Mouse (Mus musculus) heart, postnatal 0 days (tissue): ENCODE measurements around the gene Themis2.

ENCODE experiments used
- CTCF ChIP-seq: IDR thresholded peaks from 2 replicates; pipeline ENCODE4 v1.5.1; 2016; ENCODE audit warnings: antibody characterized with exemption, control low read depth, low read depth
- EP300 ChIP-seq: IDR thresholded peaks from 2 replicates; pipeline ENCODE4 v1.6.1; 2016; ENCODE audit warnings: antibody characterized with exemption, low read depth

- TF ChIP-seq CTCF (no peak), EP300 (no peak)
These were observed 63.0 kb downstream of the Themis2 start for GRCm38 (mm10) chr4:132733071-132733770.
